Mouse (Mus musculus): Measurements from ENCODE around the gene Ppfia2. TPM values are rescaled to one million over a fixed set of nuclear protein-coding genes. Genes with fewer than 3 reads are reported as not detected.

Gene Ppfia2
- total RNA-seq (2015; ENCODE audit: low replicate concordance) (0.36 TPM in 1 of 2 replicates, not detected in the other), total RNA-seq (2017; ENCODE audit: low replicate concordance) (not detected in 2 replicates)

DNA sequence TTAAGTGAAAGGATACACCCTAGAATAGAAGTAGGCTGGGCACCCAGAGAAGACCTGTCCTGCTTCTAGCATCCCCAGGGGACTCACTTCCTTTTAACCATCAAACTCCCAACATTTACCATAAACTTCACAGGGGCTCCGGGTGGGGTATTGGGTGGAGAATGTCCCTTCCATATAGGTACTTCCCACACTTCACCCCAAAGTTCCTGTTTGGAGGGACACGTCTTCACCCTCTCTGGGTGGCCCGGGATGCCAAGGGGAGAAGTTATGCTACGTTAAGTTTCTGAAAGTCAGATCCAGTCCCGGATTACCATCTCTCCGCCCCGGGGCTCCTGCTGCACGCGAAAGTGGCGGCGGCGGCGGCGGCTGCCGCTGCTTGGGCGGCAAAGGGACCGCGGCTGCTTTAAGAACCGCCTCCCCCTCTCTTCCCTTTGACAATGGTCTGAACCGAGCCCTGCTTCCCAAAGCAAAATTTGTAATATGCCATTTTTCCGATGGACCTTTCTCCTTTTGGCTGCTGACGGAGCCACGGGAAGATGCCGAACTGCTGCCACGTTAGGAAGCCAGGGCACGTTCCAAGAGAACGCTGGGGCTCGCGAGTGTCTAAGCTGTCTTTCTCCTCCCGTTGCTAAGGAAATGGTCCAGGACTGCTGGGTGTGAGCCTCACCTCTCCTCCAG is at the start of gene Ppfia2:
Ppfia2 (plus strand) TSS at position 485 of the 678 bp plus-strand sequence.
- no peak for ATAC-seq (replicated peaks; ENCODE audit: low FRiP score, poor library complexity, severe bottlenecking)

DNA sequence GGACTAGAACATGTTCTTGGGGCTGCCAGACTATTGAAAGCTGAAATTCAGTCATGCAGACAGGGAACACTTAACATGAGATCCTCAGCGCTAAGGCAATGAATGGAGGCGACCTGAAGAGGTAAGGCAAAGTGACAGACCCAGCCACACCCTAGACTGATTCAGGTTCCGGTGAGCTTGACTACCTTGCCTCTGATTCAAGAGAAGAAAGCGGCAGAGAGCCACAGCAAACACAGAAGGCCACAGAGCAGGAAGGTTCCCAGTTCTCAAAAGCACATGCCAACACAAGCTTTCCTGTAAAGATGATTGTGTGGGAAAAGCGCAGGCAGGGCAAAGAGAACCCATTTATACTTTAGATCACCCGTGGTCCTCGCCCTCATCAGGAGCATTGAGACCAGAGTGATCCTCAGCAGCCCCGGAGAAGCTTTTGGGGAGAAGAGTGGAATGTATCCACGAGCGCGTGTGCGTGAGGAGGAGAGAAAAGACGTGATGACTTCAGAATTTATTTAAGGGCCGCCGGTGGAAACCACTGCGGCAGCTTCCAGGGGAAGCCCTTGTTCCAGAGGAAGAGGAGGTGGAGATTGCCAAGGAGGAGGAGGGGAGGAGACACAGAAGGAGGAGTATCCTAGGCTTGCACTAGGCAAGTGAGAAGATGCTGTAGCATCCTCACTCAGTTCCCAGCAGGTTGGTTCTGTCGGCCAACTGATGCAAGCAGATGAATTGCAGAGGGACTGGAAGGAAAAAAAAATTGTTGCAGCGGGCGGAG is 1.0 kb upstream of the Ppfia2 start:
- no peak for ATAC-seq (replicated peaks; ENCODE audit: low FRiP score, poor library complexity, severe bottlenecking)

DNA sequence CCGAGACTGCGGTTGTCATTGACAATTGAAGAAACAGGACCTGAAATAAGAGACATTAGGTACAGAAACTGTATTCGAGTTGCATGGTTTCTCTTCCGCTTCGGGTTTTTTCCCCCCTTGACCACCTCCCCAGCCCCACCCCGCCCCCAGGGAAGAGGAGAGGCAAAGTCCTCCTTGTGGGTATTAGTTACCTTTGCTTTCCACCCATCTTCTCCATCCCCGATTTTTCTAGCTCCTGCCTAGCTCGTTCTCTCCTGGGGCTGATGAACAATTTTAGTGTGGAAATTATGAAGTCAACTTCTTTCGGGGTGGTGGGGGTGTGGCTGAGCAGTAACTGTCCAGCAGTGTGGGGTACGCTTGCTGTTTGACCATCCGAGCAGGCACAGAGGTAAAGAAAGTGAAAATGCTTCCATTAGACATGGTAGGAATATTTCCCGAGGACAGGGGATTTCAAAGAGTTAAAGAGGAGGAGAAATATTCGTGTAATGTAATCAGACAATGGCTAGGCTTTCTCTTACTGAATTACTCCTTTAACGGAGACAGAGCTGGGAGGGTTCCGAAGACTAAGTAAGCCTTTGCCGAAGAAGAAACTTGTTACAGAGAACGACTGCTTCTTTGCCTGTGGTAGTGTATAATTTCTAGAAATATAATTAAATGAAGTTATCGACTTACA is 530 bp downstream of the Ppfia2 start:
- ATAC-seq (replicated peaks; ENCODE audit: low FRiP score, poor library complexity, severe bottlenecking): no peak

DNA sequence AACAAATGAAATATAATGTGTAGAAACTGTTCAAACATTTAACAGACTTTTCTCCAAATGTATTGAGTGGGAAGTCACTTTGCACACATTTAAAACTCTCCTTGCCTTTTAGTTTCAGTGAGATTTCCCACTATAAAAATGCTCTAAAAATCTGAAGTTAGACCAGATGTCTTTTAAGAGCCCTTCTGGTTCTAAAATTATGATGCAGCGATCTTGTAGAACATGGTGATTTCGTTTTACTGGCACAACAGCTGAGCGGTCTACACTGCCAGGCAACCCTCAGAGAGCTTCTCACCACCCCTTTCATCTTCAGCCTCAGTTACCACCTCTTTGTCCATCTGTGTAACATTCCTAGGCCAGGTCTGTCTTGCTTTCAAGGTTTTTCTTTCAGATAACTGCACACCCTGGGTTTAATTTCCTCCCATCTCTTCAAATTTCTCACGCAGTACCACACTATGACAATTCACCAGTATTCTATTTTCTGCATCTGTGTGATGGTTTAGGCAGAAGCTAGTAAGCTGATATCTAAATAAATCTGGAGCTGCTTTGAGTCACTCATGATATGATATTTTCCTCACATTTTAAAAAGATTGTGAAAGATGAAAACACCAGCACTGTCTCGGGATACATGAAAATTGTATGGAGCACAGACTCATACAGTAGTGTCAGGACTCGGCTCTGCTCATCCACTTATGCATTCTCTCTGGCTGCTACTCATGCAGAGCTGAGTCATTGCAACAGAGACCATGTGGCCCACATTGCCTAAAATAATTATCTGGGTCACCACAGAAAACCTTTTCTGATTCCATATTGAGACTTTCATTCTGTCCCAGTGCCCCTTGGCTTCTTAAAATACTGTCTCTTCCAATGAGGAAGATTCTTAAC is 39.4 kb downstream of the Ppfia2 start:
- no peak for ATAC-seq (replicated peaks; ENCODE audit: low FRiP score, poor library complexity, severe bottlenecking)

GRCm38 (mm10) chr10:106566036-106566435 is 95.9 kb downstream of the Ppfia2 start:
- no peak for ATAC-seq (replicated peaks; ENCODE audit: low FRiP score, poor library complexity, severe bottlenecking)

- no peak for ATAC-seq (replicated peaks; ENCODE audit: low FRiP score, poor library complexity, severe bottlenecking)
Measured at GRCm38 (mm10) chr10:106585026-106585425, 114.9 kb downstream of the Ppfia2 start.

- ATAC-seq (replicated peaks; ENCODE audit: low FRiP score, poor library complexity, severe bottlenecking): no peak
Measured at GRCm38 (mm10) chr10:106585476-106586080, 115.4 kb downstream of the Ppfia2 start.

GRCm38 (mm10) chr10:106587817-106588216 is 117.7 kb downstream of the Ppfia2 start:
- no peak for ATAC-seq (replicated peaks; ENCODE audit: low FRiP score, poor library complexity, severe bottlenecking)

DNA sequence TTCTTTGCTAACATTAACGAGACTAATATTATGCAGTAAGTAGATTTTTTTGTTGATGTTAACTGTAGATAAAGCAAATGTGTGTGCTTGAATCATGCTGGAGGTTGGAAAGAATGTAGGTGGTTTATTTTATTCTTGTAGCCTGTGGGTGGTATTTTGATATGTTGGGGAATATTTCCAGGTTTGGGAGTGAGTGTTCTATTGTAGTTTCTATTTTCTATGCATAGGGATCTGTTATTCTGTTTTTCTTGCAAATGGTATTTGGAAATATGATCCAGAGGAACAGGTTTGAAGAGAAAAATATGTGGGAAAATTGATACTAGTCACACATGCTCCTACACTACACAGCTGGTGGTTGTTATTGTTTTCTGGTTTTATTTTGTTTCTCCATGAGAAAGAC is 120.8 kb downstream of the Ppfia2 start:
- no peak for ATAC-seq (replicated peaks; ENCODE audit: low FRiP score, poor library complexity, severe bottlenecking)

DNA sequence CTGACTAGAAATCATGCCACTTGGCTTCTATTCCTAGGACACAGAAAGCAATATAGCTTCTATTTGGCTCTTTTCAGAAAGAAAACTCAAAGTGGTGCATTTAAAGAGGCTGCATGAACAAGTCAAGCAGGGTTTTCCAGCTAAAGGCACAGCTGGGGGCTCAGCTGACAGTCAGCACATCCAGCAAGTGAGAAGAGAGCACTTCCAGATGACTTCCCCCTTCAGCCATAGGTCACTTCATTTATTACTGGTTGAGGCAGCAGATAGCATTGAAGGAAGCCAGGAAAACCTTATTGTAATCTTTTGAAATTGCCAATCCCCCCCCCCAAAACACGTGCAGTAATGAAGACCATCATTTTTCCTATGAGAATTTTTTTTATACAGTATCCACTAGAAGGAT is 126.8 kb downstream of the Ppfia2 start:
- no peak for ATAC-seq (replicated peaks; ENCODE audit: low FRiP score, poor library complexity, severe bottlenecking)

- ATAC-seq (replicated peaks; ENCODE audit: low FRiP score, poor library complexity, severe bottlenecking): no peak
Measured at GRCm38 (mm10) chr10:106603319-106603898, 133.3 kb downstream of the Ppfia2 start.

DNA sequence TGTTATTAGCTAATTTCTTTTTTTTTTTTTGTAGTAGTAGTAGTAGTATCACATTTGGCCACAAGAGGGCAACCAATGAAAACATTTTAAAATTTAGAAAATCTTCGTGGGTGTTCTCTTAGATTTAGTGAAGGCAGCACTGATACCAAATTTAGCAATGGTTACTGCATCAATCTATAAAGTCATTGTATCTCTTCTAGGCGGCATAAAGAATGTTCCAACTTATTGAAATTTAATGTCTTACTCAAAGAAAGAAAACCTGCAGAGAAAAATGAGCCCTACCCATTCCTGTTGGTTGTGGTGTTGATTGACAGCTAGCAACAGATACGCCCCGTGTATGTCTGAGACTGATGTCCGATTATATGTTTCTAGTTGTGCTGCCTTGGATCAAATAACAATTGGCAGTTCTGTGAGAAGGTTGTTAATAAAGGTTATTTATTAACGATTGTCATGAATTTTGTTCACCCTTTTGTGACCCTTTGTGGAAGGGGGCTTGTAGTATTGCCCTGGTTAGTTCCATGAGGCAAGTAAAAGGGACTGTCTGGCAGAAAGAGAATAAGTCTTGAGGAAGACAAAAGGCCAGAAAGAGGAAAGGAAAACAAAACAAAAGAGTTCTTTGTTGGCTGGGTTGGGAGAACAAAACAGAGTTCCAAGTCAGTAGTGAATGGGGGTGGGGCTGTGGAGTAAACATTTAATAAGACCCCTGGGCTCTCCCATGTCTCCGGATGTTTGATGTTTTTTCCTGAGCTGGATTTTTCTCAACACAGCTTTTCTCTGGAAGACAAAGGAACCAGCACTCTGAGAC is 139.2 kb downstream of the Ppfia2 start:
- ATAC-seq (replicated peaks; ENCODE audit: low FRiP score, poor library complexity, severe bottlenecking): no peak

DNA sequence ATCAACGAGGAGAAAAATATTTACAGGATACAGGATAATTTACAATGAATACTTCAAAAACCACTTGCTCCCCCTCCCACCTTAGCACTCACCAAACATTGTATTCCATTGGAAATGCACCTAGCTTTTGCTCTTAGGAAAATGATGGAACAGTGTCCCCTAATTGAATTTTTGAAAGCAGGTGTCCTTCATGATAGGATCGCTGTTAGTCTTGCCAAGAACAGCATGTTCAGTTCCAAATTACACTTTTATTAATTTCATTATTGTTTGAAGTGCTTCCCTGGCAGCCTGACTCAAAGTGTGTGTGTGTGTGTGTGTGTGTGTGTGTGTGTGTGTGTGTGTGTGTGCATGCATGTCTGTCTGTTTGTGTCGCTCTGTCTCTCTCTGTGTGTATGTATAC is 140.1 kb downstream of the Ppfia2 start:
- ATAC-seq (replicated peaks; ENCODE audit: low FRiP score, poor library complexity, severe bottlenecking): no peak

- ATAC-seq (replicated peaks; ENCODE audit: low FRiP score, poor library complexity, severe bottlenecking): no peak
Measured at GRCm38 (mm10) chr10:106618194-106618593, 148.1 kb downstream of the Ppfia2 start.

DNA sequence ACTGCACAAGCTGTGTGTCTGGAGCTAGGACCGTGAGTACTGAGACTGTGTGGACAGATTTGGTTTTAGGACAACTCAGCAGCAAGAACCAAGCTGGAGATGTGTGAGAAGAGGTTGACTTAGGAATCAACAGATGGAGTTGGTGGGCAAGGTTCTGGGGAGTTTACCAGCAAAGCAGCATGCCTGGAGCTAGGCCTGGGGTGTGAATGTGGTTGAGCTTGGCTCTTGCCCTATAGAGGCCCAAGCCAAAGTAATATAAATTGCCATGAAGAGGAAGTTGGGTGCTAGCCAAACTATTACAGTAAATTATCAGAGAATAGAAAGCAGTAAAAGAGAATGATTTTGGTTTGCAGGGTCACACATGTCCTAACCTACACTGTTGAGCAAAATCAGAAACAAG is 150.8 kb downstream of the Ppfia2 start:
- ATAC-seq (replicated peaks; ENCODE audit: low FRiP score, poor library complexity, severe bottlenecking): no peak

DNA sequence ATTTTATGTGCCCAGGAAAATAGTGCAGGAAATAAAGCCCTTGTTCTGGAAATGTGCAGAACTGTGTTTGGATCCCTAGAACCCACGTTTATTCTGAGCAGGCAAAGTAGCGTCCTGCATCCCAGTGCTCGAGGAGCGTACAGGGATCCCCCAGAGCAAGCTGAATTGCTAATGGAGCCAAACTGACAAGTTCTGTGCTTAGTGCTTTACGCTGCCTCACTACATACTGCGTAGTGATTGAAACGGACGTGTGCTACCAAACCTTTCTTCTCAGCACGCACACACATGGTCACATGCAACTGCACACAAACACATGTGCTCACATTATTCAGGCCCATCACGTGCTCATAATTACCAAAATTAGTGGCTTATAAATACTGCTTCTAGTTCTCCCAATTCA is 153.2 kb downstream of the Ppfia2 start:
- ATAC-seq (replicated peaks; ENCODE audit: low FRiP score, poor library complexity, severe bottlenecking): no peak

DNA sequence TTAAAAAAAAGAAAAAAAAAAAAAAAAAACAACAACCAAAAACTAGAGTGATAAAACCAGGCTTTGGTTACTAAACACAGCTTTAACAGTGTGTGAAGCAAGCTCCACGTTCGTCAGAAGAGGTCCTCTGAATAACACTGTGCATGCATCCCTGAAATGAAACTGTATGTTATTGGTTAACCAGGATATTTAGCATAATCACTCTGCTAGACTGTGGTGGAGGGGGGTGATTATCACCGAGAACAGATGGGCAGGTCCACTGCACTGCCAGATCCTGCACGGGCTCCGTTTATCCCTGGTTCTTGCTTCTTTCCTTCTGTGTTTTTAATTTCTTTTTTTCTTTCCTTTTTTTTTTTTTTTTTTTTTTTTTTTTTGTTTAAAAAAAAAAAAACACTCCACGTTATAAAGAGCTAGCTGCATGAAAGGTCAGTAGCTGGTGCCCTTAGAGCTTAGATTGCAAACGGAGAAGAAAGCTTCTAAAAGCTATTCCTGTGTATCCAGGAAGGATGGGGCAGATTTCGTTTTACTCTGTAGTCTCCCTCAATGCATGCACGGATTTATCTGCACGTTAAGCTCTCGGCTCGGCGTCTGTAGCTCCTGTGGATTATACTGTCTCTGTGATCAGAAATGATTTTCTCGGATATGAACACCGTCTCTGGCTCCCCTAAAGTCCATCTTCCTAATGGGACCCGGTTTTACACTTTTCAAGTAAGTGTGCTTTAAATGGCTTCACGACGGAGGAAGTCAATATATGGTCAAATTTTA is 162.2 kb downstream of the Ppfia2 start:
- ATAC-seq (replicated peaks; ENCODE audit: low FRiP score, poor library complexity, severe bottlenecking): no peak

- ATAC-seq (replicated peaks; ENCODE audit: low FRiP score, poor library complexity, severe bottlenecking): no peak
Measured at GRCm38 (mm10) chr10:106633898-106634297, 163.8 kb downstream of the Ppfia2 start.
